Mouse (Mus musculus): ENCODE results near the gene Slco2b1.

Gene Slco2b1

DNA sequence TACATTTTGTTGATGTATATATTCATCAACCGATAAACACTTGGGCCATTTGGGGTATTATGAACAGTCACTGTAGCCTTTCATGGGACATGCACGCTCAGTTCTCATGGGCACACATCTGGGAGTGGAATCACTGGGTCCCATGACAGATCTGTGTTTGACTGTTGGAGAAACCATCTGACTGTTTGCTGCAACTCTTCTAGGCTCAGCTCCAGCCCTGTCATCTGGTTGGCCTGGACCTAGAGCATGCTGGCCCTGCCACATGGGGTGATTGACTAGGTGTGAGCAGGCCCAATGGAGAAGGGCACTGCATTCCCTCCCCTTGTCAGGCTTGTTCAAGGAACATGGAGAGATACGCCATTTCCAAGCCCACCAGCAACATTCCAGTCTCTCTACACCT, 17.2 kb downstream of the Slco2b1 start:
- in situ Hi-C loops (cut with MboI, MseI), result loop anchor here (10.0 kb wide), 1 partner anchor 721 kb away; no protein-coding TSS in a partner anchor

- in situ Hi-C loops (cut with MboI, MseI), result loop anchor here (10.0 kb wide), 1 partner anchor 721 kb away; no protein-coding TSS in a partner anchor
Measured at GRCm38 (mm10) chr7:99693387-99693786, 17.8 kb downstream of the Slco2b1 start.

DNA sequence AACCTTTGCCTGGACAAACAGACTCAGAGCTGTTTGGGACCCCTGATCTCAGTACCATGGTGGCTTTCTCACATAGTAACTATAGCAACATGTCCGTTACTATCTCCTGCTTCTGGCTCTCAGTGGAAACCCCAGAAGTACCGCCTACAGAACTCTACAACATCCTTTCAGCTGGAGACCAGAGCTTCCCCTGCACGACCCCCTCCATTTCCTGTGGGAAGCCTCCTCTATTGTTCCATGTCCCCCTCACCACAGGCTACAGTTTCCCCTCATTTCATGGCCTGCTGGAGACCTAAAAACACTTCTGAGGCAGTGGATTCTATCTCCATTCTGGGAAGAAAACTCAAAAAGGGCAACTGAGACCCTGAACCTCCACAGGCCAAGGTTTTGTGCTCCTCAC, 18.7 kb downstream of the Slco2b1 start:
- in situ Hi-C loops (cut with MboI, MseI), result loop anchor here (10.0 kb wide), 1 partner anchor 722 kb away; no protein-coding TSS in a partner anchor

DNA sequence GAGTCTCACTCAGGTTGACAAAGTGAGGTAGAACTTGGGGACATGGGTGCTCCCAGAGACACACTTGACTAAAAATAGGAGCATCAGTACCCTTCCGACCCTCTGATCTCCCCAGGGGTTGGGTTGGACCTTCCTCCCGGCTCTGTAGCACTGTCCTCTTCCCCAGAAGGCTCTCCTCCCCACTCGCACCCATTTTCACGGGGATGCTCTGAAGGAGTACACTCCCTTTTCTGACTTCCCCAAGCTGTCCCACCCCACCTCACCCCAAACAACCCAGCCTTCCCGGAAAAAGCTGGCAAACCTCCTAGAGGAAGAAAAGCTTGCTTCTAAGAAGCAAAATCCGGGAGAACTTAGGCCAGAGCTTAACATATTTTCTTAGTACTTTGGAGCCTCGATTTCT, 20.3 kb downstream of the Slco2b1 start:
- in situ Hi-C loops (cut with MboI, MseI), result loop anchor here (10.0 kb wide), 1 partner anchor 724 kb away; no protein-coding TSS in a partner anchor

GRCm38 (mm10) chr7:99684086-99684485, 27.1 kb downstream of the Slco2b1 start:
- in situ Hi-C loops (cut with MboI, MseI), result no loop called here

DNA sequence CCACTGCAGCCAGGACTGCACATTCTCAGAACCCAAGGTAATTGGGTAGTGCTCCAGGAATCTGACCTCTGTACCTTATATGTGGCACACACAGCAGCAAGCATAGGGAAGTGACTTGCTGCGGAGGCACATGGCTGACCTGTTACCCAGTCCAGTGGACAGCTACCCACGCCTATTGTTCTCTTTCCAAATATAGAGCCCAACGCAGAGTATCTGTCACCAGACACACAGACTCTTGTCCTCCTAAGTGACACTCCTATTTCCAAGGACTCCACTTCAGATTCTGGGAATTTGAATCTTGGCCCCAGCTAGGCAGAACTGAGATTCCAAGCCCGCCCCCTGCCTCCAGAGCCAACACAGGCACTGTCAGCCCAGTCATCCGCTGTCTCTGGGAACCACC, 30.4 kb downstream of the Slco2b1 start:
- in situ Hi-C loops (cut with MboI, MseI), result no loop called here

DNA sequence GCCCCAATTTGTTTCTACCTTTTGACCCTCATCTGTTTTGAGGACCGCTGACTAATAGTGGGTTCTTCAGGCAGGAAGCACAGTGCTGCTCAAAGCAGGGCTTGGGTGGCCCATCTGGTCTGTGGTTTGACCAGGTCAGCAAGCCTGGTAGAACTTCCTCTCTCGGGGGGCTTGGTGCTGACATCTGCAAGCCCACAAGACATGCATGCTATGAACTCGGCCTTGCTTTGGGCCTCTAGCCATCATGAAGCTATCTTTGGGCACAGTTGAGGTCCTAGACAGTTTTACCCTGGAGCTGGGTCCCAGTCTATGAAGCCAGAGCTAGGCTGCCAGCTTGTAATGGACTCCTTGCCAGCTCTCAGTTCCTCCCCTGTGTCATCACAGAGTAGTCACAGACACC, 36.2 kb downstream of the Slco2b1 start:
- in situ Hi-C loops (cut with MboI, MseI), result loop anchor here (25.0 kb wide), 1 partner anchor 787 kb away; the partner anchor contains the start of gene Ucp3

- in situ Hi-C loops (cut with MboI, MseI), result loop anchor here (25.0 kb wide), 1 partner anchor 788 kb away; the partner anchor contains the start of gene Ucp3
Measured at GRCm38 (mm10) chr7:99674209-99674608, 36.9 kb downstream of the Slco2b1 start.

DNA sequence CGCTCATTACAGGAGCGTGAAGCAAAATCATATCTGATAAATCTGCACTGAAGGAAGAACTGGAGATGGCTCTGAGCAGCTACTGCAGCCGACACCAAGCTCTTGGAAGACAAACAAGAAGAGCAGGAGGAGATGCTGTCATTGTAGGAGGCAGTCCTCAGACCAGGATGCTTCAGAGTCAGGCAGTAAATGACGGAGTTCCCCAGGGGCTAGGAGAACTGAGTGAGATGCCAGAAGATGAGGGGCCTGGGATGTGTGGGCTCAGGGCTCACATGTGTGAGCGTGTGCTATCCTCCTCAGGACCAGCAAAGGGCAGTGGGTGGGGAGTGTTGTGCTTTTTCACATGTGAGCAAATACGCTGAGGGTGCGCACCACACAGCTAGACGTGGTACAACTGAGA, 38.0 kb downstream of the Slco2b1 start:
- in situ Hi-C loops (cut with MboI, MseI), result loop anchor here (25.0 kb wide), 1 partner anchor 789 kb away; the partner anchor contains the start of gene Ucp3

DNA sequence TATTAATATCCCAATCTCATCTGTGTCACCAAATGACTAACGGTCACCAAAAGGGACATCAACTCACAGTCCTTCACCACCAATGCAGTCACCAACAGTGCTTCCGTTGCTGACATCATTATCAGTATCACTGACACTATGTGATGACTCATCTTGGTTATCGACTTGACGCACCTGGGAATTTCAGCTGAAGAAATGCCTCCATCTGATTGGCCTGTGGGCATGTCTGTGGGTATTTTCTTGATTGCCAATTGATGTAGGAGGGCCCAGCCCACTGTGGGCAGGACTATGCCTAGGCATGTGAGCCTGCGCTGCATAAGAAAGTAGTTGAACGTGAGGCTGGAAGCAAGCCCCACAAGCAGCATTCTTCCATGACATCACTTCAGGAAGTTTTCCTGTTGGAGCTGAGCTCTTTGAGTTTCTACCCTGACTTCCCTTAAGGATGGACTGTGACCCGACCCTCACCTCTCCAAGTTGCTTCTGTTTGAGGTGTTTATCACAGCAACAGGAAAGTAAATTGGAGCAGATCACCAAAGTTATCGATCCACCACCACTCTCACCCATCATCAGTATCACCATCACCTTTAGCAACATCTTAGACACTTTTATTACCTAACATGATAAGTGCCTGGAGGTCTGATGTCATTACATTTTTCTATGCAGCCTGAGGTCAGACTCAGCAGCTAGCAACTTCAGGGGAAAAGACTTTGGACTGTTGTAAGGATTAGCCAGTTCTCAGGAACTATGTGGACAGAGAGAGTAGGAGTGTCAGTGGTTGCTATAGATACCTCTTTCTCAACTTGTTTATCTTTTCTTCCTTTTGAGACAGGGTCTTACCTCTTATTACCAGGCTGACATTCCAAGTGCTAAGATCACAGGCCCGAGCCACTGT, 39.4 kb downstream of the Slco2b1 start:
- in situ Hi-C loops (cut with MboI, MseI), result loop anchor here (25.0 kb wide), 1 partner anchor 791 kb away; the partner anchor contains the start of gene Ucp3

DNA sequence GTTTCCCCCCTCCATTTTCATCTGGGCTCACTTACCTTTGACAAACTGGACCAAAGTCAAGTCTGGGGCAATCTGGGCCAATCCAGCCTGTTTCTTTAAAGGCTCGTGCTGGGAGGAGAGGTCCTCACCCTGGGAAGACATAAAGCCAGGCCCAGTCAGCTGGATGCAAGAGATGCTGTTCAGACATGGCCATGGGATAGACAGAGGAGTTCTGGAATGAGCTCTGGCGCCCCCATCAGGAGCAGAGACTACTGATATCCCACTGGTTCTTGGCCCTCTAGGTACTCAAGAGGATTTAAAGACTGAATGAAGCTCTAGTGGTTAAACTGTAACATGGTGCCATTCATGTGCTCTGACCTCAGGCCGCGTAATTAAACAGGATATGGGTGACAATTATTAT, 40.2 kb downstream of the Slco2b1 start:
- in situ Hi-C loops (cut with MboI, MseI), result loop anchor here (25.0 kb wide), 1 partner anchor 791 kb away; the partner anchor contains the start of gene Ucp3

GRCm38 (mm10) chr7:99668802-99669201, 42.3 kb downstream of the Slco2b1 start:
- in situ Hi-C loops (cut with MboI, MseI), result loop anchor here (25.0 kb wide), 1 partner anchor 793 kb away; the partner anchor contains the start of gene Ucp3

- in situ Hi-C loops (cut with MboI, MseI), result loop anchor here (25.0 kb wide), 1 partner anchor 795 kb away; the partner anchor contains the start of gene Ucp3
Measured at GRCm38 (mm10) chr7:99667096-99667495, 44.0 kb downstream of the Slco2b1 start.

- in situ Hi-C loops (cut with MboI, MseI), result loop anchor here (25.0 kb wide), 1 partner anchor 796 kb away; the partner anchor contains the start of gene Ucp3
Measured at GRCm38 (mm10) chr7:99665731-99666452, 45.2 kb downstream of the Slco2b1 start.

DNA sequence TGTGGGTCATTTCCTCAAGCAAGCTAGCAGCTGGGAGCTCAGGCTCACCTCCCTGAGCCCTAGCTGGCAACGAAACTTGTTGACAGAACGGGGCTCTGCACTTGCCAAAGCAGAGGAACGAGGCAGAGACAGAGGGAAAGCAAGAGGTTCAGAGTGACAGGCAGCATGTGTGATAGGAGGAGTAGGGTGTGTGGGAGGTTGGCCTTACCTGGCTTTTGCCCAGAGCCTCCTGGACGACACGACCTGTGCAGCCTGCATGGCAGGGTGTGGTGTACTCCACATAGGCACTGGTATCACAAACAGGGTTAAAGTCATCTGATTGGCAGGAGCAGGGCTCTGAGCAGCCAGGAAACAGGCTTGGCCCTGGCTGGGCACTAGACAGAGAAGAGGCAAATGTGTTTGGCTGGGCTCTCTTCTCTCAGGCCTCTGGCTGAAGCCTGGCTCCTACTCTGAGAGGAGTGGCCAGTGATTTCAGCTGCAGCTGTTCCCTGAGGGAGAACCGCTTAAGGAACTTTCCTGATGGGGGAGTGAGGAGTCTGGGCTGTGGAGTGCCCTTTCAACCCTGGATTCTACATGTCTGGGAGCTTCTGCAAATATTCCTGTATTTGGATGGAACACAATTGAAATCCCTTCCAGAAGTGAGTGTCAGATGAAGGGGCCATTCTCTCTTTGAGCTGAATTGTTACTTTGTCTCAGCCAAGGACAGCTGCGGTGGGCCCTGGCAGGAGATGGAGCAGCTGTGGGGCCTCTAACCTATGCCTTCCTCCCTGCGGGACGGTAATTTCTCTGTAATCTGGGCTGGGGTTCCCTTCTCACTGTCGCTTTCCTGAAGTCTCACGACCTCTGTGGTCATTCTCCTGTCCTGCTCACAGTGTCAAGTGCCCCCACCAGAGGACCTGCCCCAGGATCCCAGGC, 46.3 kb downstream of the Slco2b1 start:
- in situ Hi-C loops (cut with MboI, MseI), result loop anchor here (5.0 to 25.0 kb wide), 2 partner anchors 132 to 797 kb away; partner anchors contain the start of gene Ucp3

GRCm38 (mm10) chr7:99663507-99664220, 47.5 kb downstream of the Slco2b1 start:
- in situ Hi-C loops (cut with MboI, MseI), result loop anchor here (5.0 to 25.0 kb wide), 2 partner anchors 134 to 799 kb away; partner anchors contain the start of gene Ucp3

- in situ Hi-C loops (cut with MboI, MseI), result loop anchor here (5.0 to 25.0 kb wide), 2 partner anchors 135 to 800 kb away; partner anchors contain the start of gene Ucp3
Measured at GRCm38 (mm10) chr7:99662311-99662710, 48.8 kb downstream of the Slco2b1 start.

DNA sequence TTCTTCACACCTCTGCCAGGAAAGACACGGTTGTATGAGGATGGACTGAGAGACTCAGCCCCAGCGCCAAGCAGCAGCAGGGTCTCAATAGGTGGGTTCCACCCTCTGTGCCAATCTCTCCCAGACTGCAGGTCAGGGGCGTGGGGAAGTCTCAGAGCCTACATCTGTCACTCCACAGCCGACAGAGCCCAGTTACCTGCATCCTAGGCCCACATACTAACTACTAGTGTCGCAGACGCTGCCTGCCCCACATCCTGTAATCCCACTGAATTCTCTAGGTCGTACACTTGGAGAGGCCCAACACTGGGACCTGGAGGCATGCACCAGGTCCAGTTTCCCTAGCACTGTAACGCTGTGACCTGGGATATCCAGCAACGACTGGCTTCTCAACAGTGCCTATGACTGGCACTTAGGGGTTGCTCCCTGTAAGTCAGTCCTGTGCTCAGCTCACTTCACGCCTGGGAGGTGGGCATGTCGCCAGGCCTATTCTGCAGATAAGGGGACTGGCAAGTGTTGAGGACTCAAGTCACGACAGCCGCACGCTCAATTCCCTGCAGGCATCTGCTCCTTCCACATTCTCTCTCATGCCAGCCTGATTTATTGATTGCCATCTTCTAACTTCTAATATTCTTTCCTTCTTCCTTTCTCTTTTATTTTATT, 49.4 kb downstream of the Slco2b1 start:
- in situ Hi-C loops (cut with MboI, MseI), result loop anchor here (5.0 to 25.0 kb wide), 2 partner anchors 136 to 801 kb away; partner anchors contain the start of gene Ucp3

DNA sequence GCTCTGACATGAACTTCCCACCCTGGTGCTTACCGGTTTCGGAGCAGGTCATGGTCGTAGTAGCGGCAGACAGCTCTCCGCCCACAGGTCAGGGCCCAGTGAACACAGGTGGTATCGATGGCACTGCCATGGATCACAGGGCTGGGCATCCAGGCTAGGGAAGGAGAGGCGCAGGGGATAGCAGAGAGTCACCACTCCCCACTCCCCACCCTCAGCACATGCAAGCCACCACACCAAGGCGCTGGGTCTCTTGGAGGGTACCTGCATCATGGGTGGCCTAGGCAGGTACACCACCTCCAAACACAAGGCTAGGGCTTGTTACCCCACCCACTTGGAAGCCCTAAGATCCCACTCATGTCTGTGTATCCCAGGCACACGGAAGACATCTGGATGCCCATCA, 50.1 kb downstream of the Slco2b1 start:
- in situ Hi-C loops (cut with MboI, MseI), result loop anchor here (5.0 to 25.0 kb wide), 2 partner anchors 136 to 801 kb away; partner anchors contain the start of gene Ucp3
